Mouse (Mus musculus): ENCODE measurements at regions not wholly inside any gene's neighbourhood (a gene's known extent, or its start where the extent isn't known, plus 50 kb on each side); places are given as distances from the start of the nearest gene placed in this dataset.
A peak's percentile ranks its signal among the peaks of the same experiment; 100 is the strongest.

GRCm38 (mm10) chr13:105377038-105377437 is 66.4 kb upstream of the Htr1a start:
- no peak overlapping the region for H3K27ac ChIP-seq (ENCODE audit: insufficient read depth, low read length)
- no peak overlapping the region for H3K4me3 ChIP-seq (ENCODE audit: low read depth, low read length)
- H3K27me3 ChIP-seq (ENCODE audit: control insufficient read depth, insufficient read depth, low read length, poor library complexity, severe bottlenecking), result no peaks in the 10 kb centered on the region
- no peak overlapping the region for H3K9ac ChIP-seq (ENCODE audit: low read depth, poor library complexity, severe bottlenecking)
- no peaks in the 10 kb centered on the region for H3K9me3 ChIP-seq (replicated peaks; ENCODE audit: control insufficient read depth, insufficient read depth, low read length, poor library complexity, severe bottlenecking)
- no peaks in the 10 kb centered on the region for H3K4me1 ChIP-seq (ENCODE audit: control insufficient read depth, insufficient read depth, low read length)
- H3K36me3 ChIP-seq (ENCODE audit: control insufficient read depth, insufficient read depth, low read length, poor library complexity, severe bottlenecking), result no peaks in the 10 kb centered on the region
- TF ChIP-seq CTCF (IDR thresholded peaks at IDR 0.05; ENCODE audit: low read depth, low read length), result peak; percentile 40
- TF ChIP-seq POLR2A (IDR thresholded peaks at IDR 0.05; ENCODE audit: insufficient read depth, low read length), result no peak

GRCm38 (mm10) chr13:105378587-105378986 is 64.9 kb upstream of the Htr1a start:
- TF ChIP-seq POLR2A (IDR thresholded peaks at IDR 0.05; ENCODE audit: insufficient read depth, low read length) (no peak), CTCF (IDR thresholded peaks at IDR 0.05; ENCODE audit: low read depth, low read length) (no peak), EP300 (IDR thresholded peaks at IDR 0.05; ENCODE audit: insufficient read depth, low read depth, low read length) (no peak)
- Histone ChIP-seq H3K4me1 (ENCODE audit: control insufficient read depth, insufficient read depth, low read length) (no peaks in the 10 kb centered on the region), H3K4me3 (ENCODE audit: low read depth, low read length) (no peak overlapping the region), H3K9me3 (replicated peaks; ENCODE audit: control insufficient read depth, insufficient read depth, low read length, poor library complexity, severe bottlenecking) (no peaks in the 10 kb centered on the region), H3K27me3 (ENCODE audit: control insufficient read depth, insufficient read depth, low read length, poor library complexity, severe bottlenecking) (no peaks in the 10 kb centered on the region), H3K36me3 (ENCODE audit: control insufficient read depth, insufficient read depth, low read length, poor library complexity, severe bottlenecking) (no peaks in the 10 kb centered on the region), H3K9ac (ENCODE audit: low read depth, poor library complexity, severe bottlenecking) (no peak overlapping the region), H3K27ac (ENCODE audit: insufficient read depth, low read length) (no peak overlapping the region)

DNA sequence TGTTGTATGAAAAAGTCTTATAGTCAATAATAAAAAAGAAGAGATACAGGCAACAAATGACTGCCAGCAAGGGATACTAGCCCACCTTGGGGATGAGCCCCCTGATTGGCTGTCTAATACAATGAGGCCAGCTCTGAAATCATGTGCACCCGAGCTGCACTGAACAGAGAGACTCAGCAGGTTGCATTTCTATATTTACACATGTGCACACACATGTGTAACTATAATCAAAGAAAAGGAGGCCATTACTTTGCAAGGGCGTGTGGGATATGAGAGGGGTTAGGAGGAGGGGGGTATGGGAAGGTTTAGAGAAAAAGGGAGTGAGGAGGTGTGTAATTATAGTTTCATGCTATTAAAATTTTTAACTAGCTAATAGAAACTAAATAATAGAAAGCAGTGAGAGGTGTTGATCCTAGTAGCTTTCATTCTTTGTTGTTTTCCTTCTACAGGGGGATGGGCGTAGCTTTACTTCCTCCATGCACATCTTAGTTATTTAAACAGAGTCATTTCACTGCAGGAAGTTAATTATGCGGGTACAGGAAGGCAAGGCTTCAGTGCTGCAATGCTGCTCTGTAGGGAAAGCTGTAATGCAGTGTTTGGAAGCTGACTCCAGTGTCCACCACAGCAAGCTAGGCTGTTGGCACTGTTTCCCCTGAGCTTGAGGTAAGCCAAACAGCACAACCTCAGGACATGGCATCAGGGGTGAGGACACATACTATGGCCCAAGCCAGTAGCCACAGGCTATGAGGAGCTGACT is 56.2 kb upstream of the Htr1a start:
- Histone ChIP-seq H3K4me1 (ENCODE audit: control insufficient read depth, insufficient read depth, low read length) (no peaks in the 10 kb centered on the region), H3K27ac (ENCODE audit: insufficient read depth, low read length) (no peak overlapping the region), H3K4me3 (ENCODE audit: low read depth, low read length) (no peak overlapping the region), H3K9ac (ENCODE audit: low read depth, poor library complexity, severe bottlenecking) (no peak overlapping the region), H3K27me3 (ENCODE audit: control insufficient read depth, insufficient read depth, low read length, poor library complexity, severe bottlenecking) (no peaks in the 10 kb centered on the region), H3K36me3 (ENCODE audit: control insufficient read depth, insufficient read depth, low read length, poor library complexity, severe bottlenecking) (no peaks in the 10 kb centered on the region), H3K9me3 (replicated peaks; ENCODE audit: control insufficient read depth, insufficient read depth, low read length, poor library complexity, severe bottlenecking) (no peaks in the 10 kb centered on the region)
- TF ChIP-seq POLR2A (IDR thresholded peaks at IDR 0.05; ENCODE audit: insufficient read depth, low read length) (no peak), CTCF (IDR thresholded peaks at IDR 0.05; ENCODE audit: low read depth, low read length) (no peak), EP300 (IDR thresholded peaks at IDR 0.05; ENCODE audit: insufficient read depth, low read depth, low read length) (no peak)
